Mouse (Mus musculus) CD4-positive, CD25-positive, alpha-beta regulatory T cell, adult 2 months (primary cell): ENCODE results near the gene Ilvbl.
"Not testable (repeated sequence)": the region's sequence is repeated elsewhere in the genome, so short reads cannot be mapped to it uniquely, and the experiment has no call there.

Source experiments
- DNase-seq: peaks from one replicate; pipeline ENCODE4 v3.0.0-alpha.2; 2012; ENCODE audit warnings: low read depth, low spot score

Ilvbl gene

DNA sequence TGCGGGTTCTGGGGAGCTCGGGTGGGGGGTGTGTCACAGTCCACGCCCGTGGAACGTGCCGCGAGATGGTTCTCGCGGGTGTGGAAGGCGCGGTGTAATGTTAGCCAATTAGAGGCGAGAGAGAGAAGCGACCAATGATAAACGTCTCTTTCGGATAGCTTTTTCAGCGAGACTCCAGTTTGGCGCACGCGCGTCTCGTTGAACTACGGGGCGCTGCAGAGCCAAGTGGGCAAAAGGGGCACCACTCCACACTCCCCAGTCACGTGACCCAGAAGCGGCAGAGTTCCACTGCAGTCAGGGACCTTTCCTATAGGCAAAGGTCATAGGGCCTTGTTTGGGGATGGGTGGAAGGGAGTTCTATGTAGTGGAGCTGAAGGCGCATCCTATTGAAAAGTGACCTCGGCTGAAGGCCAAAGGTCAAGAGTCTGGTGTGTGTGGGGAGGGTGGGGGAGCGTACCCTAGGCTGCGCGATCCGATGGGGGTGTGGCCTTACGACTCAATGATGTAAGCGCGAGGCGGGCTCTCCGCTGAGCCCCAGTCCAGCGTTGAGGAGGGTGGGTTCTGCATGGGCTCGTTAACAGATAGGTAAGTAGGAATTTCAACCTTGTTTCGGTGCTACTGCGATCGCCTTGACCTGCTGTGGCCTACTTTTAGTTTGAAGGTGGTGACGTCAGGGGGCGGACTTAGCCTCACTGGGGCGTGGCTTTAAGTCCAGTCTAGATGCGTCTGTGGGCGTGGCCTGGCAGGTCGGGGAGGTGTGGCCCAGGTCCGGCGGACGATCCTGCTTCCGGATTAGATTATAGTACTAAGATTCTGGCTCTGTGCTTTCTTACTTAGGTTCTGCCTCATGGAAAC lies at the start of gene Ilvbl:
Gene Ilvbl (plus strand): TSS at position 97 of the 855 bp plus-strand sequence.
- DNase-seq = peak; percentile 98

DNA sequence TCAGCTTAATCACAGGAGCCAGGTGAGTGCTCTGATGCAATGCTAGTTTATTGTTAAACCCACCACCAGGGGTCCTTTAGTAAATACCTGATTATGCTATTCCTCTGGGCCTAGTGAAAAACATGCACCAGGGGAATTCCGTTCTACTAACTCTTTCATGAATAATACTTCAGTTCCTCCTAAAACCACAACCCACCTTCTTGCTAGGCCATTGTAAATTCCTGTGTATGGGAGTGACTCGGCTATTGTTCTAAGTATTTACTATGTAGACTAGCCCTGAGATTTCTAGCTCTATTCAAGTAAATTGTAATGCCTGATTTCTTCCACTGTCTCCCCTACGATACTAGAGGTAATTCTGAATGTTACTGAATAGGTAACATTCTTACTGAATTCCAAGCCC lies 49.1 kb upstream of the Ilvbl start:
- not testable (repeated sequence) for DNase-seq

DNA sequence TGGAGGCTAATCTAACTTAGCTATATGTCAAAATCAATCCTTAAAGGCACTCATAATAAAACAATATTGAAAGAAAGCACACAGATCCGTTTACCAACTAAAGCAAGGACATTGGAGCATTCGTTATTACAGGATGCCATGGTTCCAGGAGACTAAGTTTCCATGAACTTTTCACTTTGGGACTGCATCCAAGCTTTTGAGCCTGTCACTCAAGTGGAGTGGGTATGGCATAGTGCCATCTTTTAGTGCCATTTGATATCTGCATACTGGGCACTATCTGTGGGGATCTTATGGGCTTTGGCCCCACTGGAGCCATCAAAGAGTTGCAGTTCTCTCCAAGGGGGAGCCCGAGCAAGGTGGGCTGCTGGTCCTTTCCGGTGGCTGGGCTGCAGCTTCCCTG lies 48.6 kb upstream of the Ilvbl start:
- DNase-seq = no peak

DNA sequence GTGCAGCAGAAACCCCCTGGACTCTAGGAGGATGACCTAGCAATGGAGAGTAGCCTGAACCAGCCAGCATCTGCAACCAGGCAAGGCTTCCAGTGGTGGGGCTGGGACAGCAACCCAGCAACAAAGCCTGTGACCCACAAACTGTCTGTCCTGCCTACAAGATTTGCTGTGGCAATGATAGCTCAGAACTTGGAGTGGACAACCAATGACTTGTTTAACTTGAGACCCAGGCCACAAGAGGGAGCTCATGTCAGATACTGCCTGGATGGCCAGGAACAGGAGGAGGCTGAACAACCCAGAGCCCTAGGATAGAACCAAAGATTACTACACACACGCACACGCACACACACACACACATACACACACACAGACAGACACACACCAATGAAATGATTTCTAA lies 33.2 kb upstream of the Ilvbl start:
- DNase-seq = peak; percentile 76

DNA sequence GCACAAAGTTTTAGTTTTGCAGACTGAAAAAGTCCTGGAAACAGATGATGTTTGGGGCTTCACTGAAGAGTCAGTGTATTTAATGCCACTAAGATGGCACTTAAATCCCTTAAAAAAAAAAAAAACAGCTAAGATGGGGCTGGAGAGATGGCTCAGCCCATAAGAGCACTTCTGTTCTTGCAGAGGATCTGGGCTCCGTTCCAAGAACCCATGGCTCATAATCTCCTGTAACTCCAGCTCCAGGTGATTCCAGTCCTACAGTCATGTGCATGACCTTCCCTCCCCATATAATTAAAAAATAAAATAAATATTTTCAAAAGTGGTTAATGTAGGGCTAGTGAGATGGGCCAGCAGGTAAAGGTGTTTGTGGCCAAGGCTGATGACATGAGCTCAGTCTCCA lies 9.1 kb upstream of the Ilvbl start:
- DNase-seq = no peak

DNA sequence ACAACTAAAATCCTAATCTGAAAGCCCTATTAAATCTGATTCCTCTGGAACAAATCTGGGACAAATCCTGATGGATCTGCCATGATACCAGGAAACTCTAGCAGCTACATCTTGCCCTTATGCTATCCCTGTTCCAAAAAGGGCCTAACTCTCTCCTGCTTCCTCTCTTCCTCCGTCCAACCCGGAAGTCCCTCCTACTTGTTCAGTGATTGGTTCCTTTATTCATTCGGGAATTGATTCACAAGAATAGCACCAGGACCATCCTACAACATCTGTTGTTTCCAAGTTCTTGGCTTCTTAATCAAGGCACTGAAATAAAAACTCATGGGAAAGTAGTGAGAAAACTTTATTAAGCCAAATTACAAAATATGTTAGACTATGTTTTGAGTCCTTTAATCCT lies 5.0 kb upstream of the Ilvbl start:
- no peak for DNase-seq

DNA sequence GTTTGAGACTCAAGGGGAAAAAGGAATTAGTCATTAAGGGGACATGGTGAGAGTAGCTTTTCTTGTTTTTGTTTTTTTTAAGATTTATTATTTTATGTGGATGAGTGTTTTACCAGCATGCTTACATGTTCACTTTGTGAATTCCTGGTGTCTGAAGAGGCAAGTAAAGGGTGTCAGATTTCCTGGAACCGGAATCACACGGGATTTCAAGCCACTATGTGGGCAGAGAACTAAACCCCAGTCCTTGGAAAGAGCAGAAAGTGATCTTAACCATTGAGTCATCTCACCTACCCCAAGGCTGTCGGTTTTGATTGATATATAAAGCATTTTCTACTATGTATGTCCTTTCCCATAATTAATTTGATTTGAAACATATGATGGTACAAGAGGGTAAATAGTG lies 4.5 kb upstream of the Ilvbl start:
- DNase-seq = no peak

DNA sequence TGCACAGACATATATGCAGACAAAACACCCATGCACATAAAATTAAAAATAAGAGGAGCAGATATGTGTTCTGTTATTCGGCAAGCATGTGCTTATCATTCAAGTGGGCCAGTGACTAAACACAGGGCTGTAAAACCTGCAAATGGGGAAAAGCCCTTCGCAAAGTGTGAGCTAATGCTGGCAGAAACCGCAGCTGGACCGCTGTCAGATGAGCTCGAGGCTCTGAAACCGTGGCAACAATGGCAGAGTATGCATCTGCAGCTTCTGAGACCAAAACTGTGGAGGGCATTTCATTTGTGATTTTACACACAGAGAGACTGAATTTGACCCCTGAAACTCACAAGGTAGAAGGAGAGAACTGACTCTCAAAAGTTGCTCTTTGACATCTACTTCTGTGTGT lies 3.7 kb upstream of the Ilvbl start:
- no peak for DNase-seq

DNA sequence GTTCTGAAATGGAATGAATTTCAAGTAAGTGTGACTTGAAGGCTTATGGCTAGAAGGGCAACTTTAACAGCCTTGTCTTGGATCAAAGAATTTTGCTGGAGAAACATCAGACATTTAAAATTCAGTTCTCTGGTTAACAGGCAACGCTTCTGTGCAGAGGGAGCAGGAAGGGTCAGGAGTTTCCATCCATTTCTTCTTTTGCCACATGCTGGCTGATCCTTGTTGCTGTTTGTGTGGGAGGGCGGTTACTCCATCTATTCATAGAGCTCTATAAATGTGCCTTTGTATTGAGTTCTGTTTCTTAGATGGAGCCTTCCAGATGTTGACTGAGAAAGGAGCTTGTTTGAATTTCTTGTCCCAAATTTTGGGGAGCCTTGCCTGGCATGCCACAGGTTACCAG lies 3.2 kb upstream of the Ilvbl start:
- no peak for DNase-seq

DNA sequence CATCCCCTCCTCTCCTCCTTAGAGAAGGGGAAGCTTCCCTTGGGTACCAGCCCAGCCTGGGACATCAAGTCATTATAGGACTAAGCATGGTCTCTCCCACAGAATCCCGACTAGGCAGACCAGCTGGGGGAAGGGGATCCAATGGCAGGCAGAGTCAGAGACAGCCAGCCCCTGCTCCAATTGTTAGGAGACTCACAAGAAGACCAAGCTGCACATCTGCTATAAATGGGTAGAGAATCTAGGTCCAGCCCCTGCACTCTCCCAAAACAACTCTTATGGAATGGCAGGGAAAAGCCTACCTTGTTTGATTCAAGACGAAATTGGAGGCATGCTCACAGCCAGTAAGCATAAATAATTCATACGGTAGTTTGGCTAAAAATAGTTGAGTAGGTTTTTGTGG lies 920 bp upstream of the Ilvbl start:
- no peak for DNase-seq

DNA sequence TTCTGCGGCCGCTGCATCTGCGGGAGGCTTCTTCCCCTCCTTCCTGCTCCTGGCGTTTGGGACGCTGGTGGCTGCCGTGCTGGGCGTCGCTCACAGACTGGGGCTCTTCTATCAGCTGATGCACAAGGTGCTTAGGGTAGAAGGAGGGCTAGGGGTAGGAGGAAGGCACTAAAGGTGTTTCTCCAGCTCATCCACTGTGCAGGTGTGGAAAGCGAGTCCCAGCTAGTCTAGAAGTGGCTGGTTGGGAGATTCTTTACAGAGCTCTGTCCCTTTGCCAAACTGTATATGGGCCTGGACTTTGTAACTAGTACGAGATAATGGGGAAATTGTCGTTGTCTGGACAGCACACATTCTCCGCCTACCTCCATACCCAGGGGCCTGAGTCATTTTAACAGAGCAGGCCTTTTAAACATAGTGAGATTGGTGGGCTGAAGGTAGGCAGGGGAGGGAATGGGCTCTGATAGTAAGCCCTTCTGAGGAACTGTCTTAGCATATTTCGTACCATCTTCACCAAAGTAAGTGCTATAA lies 1.0 kb downstream of the Ilvbl start:
- DNase-seq = no peak

DNA sequence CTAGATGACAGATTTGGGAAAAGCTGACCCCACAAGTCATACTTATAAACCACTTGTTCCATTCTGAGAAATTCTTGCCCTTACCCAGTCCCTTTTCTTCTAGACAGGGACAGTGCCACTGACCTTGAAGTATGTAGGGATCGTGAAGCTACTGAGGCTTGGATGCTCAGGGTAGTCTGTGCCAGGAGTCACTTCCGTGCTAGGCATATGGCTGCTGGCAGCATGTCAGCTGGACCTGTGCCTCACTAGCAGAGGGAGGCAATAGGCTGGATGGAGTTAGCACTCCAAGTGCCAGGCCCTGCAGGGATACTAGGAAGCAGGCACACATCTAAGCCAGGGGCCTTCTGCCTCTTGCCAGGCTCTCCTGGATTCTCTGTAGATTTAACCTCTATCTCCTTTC lies 1.5 kb downstream of the Ilvbl start:
- no peak for DNase-seq

DNA sequence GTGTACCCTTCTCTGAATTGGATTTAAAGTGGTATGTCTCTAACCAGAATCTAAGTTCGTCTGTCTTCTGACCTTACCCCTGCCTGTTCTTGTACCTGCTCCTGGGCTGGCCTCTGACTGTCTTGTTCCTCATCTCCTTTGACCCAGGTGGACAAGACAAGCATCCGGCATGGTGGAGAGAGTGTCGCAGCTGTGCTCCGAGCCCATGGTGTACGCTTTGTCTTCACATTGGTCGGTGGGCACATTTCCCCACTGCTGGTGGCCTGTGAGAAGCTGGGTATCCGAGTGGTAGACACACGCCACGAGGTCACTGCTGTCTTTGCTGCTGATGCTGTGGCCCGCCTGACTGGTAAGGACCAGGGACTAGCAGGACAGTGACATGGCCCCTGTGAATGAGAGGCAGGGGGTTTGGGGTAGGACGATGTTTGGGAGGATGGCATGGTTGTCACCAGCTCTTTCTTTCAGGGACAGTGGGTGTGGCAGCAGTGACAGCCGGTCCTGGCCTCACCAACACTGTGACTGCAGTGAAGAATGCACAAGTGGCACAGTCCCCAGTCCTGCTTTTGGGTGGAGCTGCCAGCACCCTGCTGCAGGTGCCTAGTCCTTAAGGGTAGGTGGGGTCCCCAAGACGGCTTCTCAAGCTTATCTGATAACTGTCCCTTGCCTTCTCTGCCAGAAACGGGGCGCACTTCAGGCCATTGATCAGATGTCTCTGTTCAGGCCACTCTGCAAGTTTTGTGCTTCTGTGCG lies 2.5 kb downstream of the Ilvbl start:
- no peak for DNase-seq

DNA sequence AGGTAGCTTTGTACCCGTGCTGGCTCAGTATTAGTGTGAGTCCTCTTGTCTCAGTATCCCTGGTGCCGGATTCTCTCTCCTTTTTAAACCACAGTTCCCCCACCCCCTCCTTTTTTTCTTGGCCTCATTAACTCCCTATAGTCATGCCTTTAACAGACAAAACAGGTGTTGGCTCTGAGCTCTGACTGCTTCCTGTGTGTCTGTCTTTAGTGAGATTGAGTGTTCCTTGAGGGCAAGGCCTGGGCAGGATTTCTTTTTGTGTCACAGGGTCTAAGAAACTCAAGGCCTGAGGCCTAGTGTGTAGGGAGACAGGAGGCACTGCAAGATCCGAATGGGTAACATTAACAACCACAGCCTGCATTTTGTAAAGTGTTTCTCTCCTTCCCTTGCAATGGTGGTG lies 4.1 kb downstream of the Ilvbl start:
- DNase-seq = peak; percentile 32

DNA sequence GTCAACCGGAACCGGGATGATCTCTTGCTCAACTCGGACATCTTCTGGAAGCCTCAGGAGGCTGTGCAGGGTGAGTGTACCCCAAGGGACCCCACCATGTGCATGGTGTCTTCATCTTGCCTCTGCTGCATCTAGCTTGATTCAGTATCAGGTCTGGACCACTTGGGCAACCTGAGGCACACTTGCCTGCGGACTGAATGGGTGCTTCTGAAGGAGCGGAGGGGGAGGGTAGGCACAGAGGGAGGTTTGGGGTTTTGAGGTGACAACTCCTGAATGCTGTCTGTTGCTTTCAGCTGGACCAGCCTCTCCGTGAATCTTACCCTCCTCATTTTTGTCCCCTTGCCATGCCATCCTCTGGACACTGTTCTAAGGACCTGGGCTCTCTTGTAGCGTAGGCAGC lies 7.0 kb downstream of the Ilvbl start:
- no peak for DNase-seq

DNA sequence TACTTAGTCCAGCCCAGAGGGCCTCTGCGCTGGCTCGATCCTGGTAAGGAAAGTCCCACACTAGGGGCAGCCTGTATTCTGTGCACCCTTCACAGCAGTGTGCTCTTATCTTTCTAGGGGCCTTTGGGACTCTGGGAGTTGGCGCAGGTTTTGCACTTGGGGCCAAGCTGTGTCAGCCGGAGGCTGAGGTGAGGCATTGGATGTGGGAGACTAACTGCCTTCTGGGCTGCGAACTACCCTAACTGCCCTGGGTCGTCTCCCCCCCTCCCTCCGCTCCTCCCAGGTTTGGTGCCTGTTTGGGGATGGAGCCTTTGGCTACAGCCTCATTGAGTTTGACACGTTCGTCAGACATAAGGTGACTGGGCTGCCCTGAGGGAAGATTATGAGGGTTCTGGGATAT lies 9.2 kb downstream of the Ilvbl start:
- DNase-seq = no peak

DNA sequence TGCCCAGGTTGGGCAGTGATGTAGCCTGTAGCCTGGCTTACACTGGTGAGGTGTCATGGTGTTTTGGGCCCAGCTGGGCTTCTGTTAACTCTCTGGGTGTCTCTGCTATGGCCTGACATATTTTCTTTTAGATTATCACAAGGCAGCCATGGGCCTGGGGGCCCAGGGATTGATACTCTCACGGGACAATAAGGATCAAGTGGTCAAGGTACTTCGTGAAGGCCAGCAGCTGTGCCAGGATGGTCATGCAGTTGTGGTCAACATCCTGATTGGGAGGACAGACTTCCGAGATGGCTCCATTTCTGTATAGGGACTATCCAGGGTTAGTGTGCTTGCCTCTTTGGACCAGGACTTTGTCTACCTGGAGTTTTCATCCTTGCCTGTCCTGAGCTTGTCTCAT lies 9.8 kb downstream of the Ilvbl start:
- DNase-seq = no peak

DNA sequence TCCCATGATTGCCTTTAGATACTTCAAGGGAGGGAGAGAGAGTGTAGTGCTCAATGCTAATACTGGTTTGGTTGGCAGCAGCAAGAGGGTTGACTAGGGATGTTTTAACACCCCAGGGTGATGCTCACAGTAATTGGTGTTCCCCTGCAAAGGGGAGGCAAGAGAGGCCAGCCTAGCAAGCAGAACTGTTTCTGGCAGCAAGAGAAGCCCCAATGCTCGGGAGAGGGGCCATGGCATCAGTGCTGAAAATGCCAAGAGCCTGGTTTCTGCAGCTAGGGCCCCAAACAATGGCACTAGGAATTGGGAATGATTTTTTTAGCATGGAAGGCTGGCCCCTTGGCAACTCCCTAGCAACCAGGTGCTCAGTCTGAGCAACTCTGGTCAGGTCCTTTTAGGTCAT lies 10.8 kb downstream of the Ilvbl start:
- DNase-seq = no peak

DNA sequence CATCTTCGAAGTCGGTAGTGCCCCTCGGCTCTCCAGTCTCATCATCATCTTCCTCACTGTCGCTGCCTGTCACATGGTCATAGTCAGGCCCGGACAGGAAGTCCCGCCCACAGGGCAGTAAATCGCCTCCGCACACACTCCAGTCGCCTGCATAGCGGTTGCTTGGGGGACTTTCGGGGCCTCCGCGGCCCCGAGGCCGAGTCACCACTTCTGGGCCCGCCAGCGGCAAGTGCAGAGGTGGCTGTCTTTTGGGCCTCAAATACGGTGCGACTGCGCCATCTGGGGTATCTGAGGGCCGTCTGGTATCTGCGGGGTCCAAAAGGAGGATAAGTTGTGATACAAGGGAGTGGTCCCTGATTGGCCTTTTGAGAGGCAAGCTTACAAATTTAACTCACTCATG lies 11.5 kb downstream of the Ilvbl start:
- DNase-seq = no peak

DNA sequence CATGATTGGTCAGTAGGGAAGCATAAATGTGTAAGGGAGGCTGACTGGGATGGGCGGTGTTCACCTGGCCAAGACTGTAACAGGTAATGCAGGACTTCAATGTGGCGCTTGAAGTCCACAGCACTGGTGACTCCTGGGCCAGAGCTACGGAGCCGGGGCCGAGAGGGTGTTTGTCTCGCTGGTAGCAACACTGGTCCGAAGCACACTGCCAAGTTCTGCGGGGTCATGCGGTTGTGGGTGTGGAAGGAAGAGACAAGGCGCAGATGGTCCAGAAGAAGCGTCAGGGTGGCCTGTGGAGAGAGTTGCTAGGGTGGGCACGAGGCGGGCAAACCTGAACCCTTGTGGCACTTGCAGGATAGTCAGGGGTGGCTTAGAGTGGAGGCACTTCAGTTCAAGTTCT lies 11.9 kb downstream of the Ilvbl start:
- DNase-seq = no peak

DNA sequence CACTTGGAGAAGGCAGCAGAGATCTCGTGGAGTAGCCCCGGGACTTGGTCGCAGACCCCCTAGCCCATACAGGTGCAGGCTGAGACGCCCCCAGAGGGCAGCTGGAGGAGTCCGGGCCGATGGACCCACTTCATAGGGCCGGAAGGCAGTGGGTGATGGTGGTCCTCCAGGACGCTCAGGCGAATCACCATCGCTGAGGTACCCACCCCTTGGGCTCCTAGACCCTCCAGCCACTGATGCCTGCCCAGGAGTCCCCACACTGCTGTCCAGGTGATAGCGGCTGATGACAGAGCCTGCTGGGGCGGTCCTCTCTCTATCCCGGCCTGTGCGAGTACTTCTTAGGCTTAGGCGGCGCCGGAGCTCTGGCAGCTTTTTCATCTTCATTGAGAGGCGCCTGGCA lies 15.1 kb downstream of the Ilvbl start:
- no peak for DNase-seq

DNA sequence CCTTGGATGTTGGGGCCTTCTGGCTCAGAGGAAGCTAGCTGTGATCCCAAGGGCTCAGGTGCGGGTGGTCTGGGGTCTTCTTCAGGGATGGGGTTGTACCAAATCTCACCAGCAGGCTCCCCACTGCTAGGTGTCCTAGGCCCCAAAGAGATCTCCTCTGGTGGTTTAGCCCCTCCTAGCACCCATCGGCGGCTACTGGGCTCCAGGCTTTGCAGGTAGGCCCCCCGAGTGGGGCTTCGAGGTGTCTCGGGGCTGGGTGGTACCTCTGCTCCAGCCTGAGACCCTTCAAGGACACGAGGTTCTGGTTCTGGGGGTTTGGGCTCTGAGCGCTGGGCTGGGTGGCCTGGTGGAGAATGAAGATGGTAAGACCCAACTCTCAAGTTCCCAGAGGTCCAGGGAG lies 15.8 kb downstream of the Ilvbl start:
- no peak for DNase-seq

DNA sequence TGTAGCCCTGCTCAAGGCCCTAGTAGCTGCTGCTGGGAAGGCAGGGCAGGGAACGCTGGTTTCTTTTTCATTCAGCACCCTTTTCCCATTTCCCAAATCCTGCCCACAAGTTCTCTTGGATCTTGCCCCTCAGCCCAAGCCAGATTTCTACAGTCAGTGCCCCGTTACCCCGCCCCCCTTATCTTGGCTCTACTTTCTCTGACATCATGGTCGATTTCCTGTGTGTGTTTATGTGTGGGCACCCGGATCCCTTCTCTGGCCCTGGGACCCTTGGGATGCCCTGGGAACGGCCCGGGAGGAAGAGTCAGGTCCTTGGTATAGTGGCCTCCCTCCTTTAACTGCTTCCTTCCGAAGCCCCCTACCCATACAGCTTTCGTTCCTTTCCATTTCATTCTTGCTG lies 16.6 kb downstream of the Ilvbl start:
- peak; percentile 47 for DNase-seq
